9 mouse cellular contexts compared by ENCODE assay signal in genomic region chr13:42526966-42527365, GRCm38 (mm10).
A peak's percentile ranks its signal among the peaks of the same experiment; 100 is the strongest.
DNase-seq lines count a peak whose midpoint lies in the region; ATAC-seq lines count a peak whose summit lies in the region.
"Had no signal": no experiment of that assay in that cellular context is flagged by ENCODE, and none has a peak within 500 bp of the region (broad histone marks: within the 10 kb centered on the region; RNA-seq: fewer than 3 reads in every experiment).

No protein-coding gene starts in this region.

- 26% methylated on average over 8 of the region's 8 CpGs for WGBS in heart, embryonic 12.5 days
- 41% methylated on average over 8 of the region's 8 CpGs for WGBS in limb, embryonic 11.5 days
- 13% methylated on average over 8 of the region's 8 CpGs for WGBS in stomach, embryonic 16.5 days

- no peaks in the 10 kb centered on the region for H3K36me3 ChIP-seq in heart, embryonic 12.5 days
- no peaks in the 10 kb centered on the region for H3K36me3 ChIP-seq in limb, embryonic 11.5 days (ENCODE audit: control insufficient read depth, insufficient read depth, low read length)
- no peaks in the 10 kb centered on the region for H3K36me3 ChIP-seq in stomach, embryonic 16.5 days (ENCODE audit: control insufficient read depth, insufficient read depth, low read length)
- H3K36me3 ChIP-seq: limb, embryonic 13.5 days had no signal

- H3K4me3 ChIP-seq in heart, embryonic 12.5 days = no peak overlapping the region
- H3K4me3 ChIP-seq in limb, embryonic 11.5 days (ENCODE audit: low read depth, low read length) = no peak overlapping the region
- H3K4me3 ChIP-seq in stomach, embryonic 16.5 days (replicated peaks; ENCODE audit: low read length) = no peak overlapping the region
- H3K4me3 ChIP-seq: limb, embryonic 13.5 days had no signal

- H3K9me3 ChIP-seq in heart, embryonic 12.5 days (replicated peaks) = no peaks in the 10 kb centered on the region
- no peaks in the 10 kb centered on the region for H3K9me3 ChIP-seq in limb, embryonic 11.5 days (ENCODE audit: control insufficient read depth, low read length)
- no peaks in the 10 kb centered on the region for H3K9me3 ChIP-seq in stomach, embryonic 16.5 days (replicated peaks; ENCODE audit: control insufficient read depth, low read length)
- H3K9me3 ChIP-seq: limb, embryonic 13.5 days had no signal

- H3K27me3 ChIP-seq in heart, embryonic 12.5 days (replicated peaks) = no peaks in the 10 kb centered on the region
- H3K27me3 ChIP-seq in limb, embryonic 11.5 days (ENCODE audit: control insufficient read depth, insufficient read depth, low read length) = no peaks in the 10 kb centered on the region
- H3K27me3 ChIP-seq in stomach, embryonic 16.5 days (ENCODE audit: control insufficient read depth, insufficient read depth, low read length) = no peaks in the 10 kb centered on the region
- H3K27me3 ChIP-seq: limb, embryonic 13.5 days had no signal

- ATAC-seq in heart, embryonic 12.5 days (ENCODE audit: insufficient number of reproducible peaks, low FRiP score) = no peak
- no peak for ATAC-seq in limb, embryonic 11.5 days (ENCODE audit: insufficient number of reproducible peaks, low FRiP score, low TSS enrichment, low read depth)
- ATAC-seq in stomach, embryonic 16.5 days (ENCODE audit: insufficient read depth, low FRiP score) = peak; percentile 84
- ATAC-seq in megakaryocyte progenitor cell, adult 5-6 weeks (replicated peaks; ENCODE audit: poor library complexity) = no peak

- peak overlapping the region; percentile 82 for H3K27ac ChIP-seq in heart, embryonic 12.5 days (ENCODE audit: poor library complexity, severe bottlenecking)
- no peak overlapping the region for H3K27ac ChIP-seq in limb, embryonic 11.5 days (replicated peaks; ENCODE audit: low read depth, low read length)
- H3K27ac ChIP-seq in stomach, embryonic 16.5 days (ENCODE audit: low read length) = peak overlapping the region; percentile 1; the same call in 1 of the 2 replicates
- H3K27ac ChIP-seq: limb, embryonic 13.5 days had no signal

- no peak overlapping the region for H3K9ac ChIP-seq in heart, embryonic 12.5 days
- no peak overlapping the region for H3K9ac ChIP-seq in limb, embryonic 11.5 days (ENCODE audit: low read length)
- no peak overlapping the region for H3K9ac ChIP-seq in stomach, embryonic 16.5 days (ENCODE audit: low read length)
- H3K9ac ChIP-seq: limb, embryonic 13.5 days had no signal

- H3K4me1 ChIP-seq in heart, embryonic 12.5 days (replicated peaks) = peaks cover 22% of the 10 kb centered on the region
- 0 out of 2 replicates have a peak, but pooled peaks cover 2% of the 10 kb centered on the region for H3K4me1 ChIP-seq in limb, embryonic 11.5 days (ENCODE audit: control insufficient read depth, insufficient read depth, low read length)
- peaks cover 15% of the 10 kb centered on the region for H3K4me1 ChIP-seq in stomach, embryonic 16.5 days (ENCODE audit: control insufficient read depth, insufficient read depth, low read length)
- H3K4me1 ChIP-seq: limb, embryonic 13.5 days had no signal

- no peak overlapping the region for H3K4me2 ChIP-seq in heart, embryonic 12.5 days
- H3K4me2 ChIP-seq in limb, embryonic 11.5 days (ENCODE audit: low read depth, severe bottlenecking) = no peak overlapping the region
- no peak overlapping the region for H3K4me2 ChIP-seq in stomach, embryonic 16.5 days (ENCODE audit: low read depth, low read length)
- H3K4me2 ChIP-seq: limb, embryonic 13.5 days had no signal

- DNase-seq in gastrocnemius, adult 18-20 months (ENCODE audit: low spot score) = peak; percentile 45
- DNase-seq in gastrocnemius, postnatal 10 days = no peak
- DNase-seq in adrenal gland, postnatal 10 days = peak; percentile 74
- peak; percentile 24 for DNase-seq in limb, embryonic 11.5 days (ENCODE audit: low spot score)
- no peak for DNase-seq in left cerebral cortex, adult 9 months (ENCODE audit: low spot score in 2 of 2)

Comparison
In these comparisons a context has a peak if more than half of its experiments do, and no peak if none do; other contexts are left out.
1. DNase-seq: peak in gastrocnemius, adult 18-20 months (single experiment), adrenal gland, postnatal 10 days (single experiment) and limb, embryonic 11.5 days (single experiment); none in gastrocnemius, postnatal 10 days (single experiment) and left cerebral cortex, adult 9 months (0 of 2).